Mouse (Mus musculus) liver, postnatal 0 days (tissue): Measurements from ENCODE around the gene Rsrc2.

Source experiments
- CTCF ChIP-seq: sonication (generic); IDR thresholded peaks from 2 replicates; pipeline ENCODE4 v1.5.1; 2016; ENCODE audit warnings: antibody characterized with exemption, low read depth
- EP300 ChIP-seq: IDR thresholded peaks from 2 replicates; pipeline ENCODE4 v1.6.1; 2016; ENCODE audit warnings: antibody characterized with exemption, low read depth, mild to moderate bottlenecking

GRCm38 (mm10) chr5:123749065-123750064 is at the start of gene Rsrc2, which contains the start of gene Kntc1:
- TF ChIP-seq CTCF, result peak; percentile 39; the same call in 1 of the 2 replicates
- TF ChIP-seq EP300, result peak; percentile 82
